Mouse (Mus musculus) bone marrow, adult 2 months (tissue): Measurements from ENCODE around the gene Cdca5.

ENCODE experiments used
- CTCF ChIP-seq: fragments of 200-500 bp; IDR thresholded peaks from 2 replicates; pipeline ENCODE4 v1.5.1; 2011; ENCODE audit warnings: low read length, control low read depth; ENCODE audit not compliant: control insufficient read depth, insufficient read depth
- POLR2A ChIP-seq: fragments of 200-500 bp; IDR thresholded peaks from 2 replicates; pipeline ENCODE4 v1.6.1; 2011; ENCODE audit warnings: low read depth, mild to moderate bottlenecking, control low read depth, low read length, borderline replicate concordance; ENCODE audit not compliant: control insufficient read depth

DNA sequence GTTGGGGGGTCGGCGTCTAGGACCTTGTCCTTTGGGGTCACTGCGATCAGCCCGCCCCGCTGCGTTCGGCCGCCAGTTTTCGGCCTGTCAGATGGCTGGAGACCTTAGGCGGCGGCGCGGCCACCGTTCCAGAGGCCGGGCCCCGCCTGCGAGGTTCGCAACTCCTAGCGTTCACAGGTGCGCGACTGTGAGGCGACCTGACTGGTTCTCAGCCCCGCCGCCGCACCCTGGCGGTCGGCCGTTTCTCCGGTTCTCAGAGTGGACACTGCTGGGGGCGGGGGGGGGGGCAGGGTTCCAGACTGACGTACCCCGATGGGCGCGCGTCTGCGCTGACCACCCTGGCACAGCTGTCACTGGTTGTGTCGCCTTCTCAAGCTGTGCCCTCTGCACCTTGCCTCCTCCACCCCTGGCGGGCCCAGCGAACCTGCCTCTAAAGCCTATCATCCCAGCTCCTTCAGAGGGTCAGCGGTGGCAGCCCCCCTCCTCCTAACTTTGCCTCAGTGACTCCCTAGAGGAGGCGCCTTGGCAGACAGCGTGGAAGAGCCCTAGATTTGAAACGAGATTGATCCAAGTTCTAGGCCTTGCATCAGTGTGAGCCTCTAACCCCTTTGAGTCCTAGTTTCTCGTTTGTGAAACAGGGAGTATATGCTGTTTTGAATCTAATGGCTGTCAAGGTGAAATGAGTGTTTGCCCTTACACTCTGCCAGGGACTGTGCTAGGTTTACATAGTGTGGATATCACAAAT, 37.5 kb upstream of the Cdca5 start:
- TF ChIP-seq CTCF (no peak), POLR2A (no peak)
